Mouse (Mus musculus) Patski (cell line): Measurements from ENCODE around the gene Slc6a11. TPM values are rescaled to one million over a fixed set of nuclear protein-coding genes. Genes with fewer than 3 reads are reported as not detected.

Source experiments
- ATAC-seq: fragments of 100-300 bp; one replicate; pipeline ENCODE4 v1.8.0; 2021
- CTCF ChIA-PET: fragments of 350-600 bp; sonication (Branson Sonifier 250); formaldehyde crosslinking; loops from one replicate; lab custom pipeline; 2022; ENCODE audit warnings: inconsistent platforms; lab: Charles Lee
- POLR2A ChIA-PET: fragments of 350-600 bp; sonication (Branson Sonifier 250); formaldehyde crosslinking; loops from one replicate; lab custom pipeline; 2022; ENCODE audit warnings: antibody characterized with exemption, inconsistent platforms; lab: Charles Lee
- DNase-seq: peaks from one replicate; pipeline ENCODE4 v3.0.0-alpha.2; 2011; ENCODE audit warnings: low read depth, low spot score
- H3K27me3 ChIP-seq: fragments of 371-371 bp; one replicate; pipeline ENCODE4 v1.5.1; 2021
- CTCF ChIP-seq: fragments of 100-300 bp; IDR thresholded peaks from one replicate; pipeline ENCODE4 v1.5.1; 2021
- in situ Hi-C: fragments of 300-500 bp; cut with MboI; formaldehyde crosslinking; loops from 3 replicates; pipeline ENCODE4 v1.11.1; 2018; ENCODE audit warnings: low pct_unique_long_range_greater_than_20kb, mixed read lengths
- polyA plus RNA-seq: library from polyadenylated mRNA; unstranded; gene quantifications from one replicate; pipeline ENCODE4 v1.2.3, GENCODE M21; 2021

Gene Slc6a11
- not detected for polyA plus RNA-seq

DNA sequence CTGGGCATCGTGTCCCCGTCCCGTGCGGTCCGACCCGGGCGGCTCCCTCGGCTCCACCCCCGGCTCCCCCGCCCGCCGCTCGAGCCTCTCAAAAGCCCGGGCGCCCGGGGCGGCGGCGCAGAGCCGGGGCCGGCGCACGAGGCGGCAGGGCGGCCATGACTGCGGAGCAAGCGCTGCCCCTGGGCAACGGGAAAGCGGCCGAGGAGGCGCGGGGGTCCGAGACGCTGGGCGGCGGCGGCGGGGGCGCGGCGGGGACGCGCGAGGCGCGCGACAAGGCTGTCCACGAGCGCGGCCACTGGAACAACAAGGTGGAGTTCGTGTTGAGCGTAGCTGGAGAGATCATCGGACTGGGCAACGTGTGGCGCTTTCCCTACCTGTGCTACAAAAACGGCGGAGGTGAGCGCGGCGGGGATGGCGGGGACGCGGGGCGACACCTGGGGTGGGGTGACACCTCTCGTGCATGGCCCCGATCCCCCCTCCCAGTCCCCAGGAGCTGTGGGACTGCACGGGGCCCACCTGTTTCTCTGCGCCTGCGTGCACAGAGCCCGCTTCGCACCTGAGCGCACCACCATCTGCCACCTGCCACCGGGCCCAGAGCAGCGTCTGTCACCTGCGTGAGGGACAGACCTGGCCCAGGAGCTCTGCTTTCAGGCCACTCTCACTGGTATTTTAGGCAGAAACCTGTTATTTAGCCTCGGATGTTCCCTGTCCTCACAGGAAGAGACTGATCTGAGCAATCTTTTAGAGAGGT is at the start of gene Slc6a11:
Slc6a11 (plus strand) TSS at position 120 of the 751 bp plus-strand sequence.
- POLR2A ChIA-PET = no interaction called here
- H3K27me3 ChIP-seq = peaks cover 19% of the 10 kb centered on the region

DNA sequence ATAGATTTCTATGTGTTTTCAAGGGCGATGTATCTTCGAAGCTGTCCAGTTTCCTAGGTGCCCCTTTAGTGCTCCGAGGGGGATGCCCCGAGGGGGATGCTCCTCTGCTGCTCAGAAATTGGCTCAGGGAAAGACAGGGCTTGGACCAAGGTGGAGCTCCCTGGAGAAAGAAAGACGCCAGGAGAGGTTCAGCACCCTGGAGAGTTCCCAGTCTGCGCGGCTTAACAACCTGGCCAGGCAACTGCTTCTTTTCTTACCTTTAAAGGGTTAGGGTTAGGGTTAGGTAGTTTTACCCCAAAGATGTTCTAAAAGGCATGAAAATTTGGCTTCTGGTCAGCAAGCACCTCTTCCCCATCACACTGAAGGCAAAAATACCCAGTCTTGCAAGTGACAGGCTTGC is 43.9 kb upstream of the Slc6a11 start:
- ATAC-seq (no peak), DNase-seq (no peak)
- ChIA-PET POLR2A (no interaction called here), CTCF (no interaction called here)
- no peak for TF ChIP-seq CTCF
- in situ Hi-C loops = loop anchor here (5.0 kb wide), 1 partner anchor 255 kb away; no protein-coding TSS in a partner anchor
- H3K27me3 ChIP-seq = peaks cover 9% of the 10 kb centered on the region

More for the DNA sequence above, at the start of gene Slc6a11:
- in situ Hi-C loops = no loop called here
- CTCF ChIA-PET = no interaction called here
- DNase-seq (no peak), ATAC-seq (no peak)
- no peak for TF ChIP-seq CTCF

DNA sequence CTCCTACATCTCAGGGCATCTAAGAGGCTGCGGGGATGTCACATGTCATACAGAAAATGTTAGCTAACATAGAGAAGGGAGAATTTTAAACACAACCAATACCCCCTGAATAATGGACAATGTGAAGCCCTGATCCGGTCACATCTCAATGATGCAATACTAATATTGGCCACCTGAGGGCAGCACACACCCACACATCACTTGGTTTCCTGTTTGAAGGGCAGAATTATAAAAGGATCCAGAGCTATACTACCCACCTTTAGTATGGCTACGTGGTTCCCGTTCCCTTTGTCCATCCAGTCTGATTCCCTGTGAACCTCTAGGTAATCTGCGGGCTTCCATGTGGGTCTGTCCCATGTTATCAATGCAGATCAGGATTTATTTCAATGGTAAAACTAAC is 41.4 kb upstream of the Slc6a11 start:
- POLR2A ChIA-PET = no interaction called here
- peaks cover 9% of the 10 kb centered on the region for H3K27me3 ChIP-seq
- ATAC-seq = no peak
- TF ChIP-seq CTCF = peak; percentile 83
- in situ Hi-C loops = loop anchor here (5.0 kb wide), 1 partner anchor 253 kb away; no protein-coding TSS in a partner anchor
- DNase-seq = no peak
- CTCF ChIA-PET = interaction anchor here (1.1 kb wide), 1 partner anchor 19 kb away, joined by 3 read pairs; no protein-coding TSS in a partner anchor

DNA sequence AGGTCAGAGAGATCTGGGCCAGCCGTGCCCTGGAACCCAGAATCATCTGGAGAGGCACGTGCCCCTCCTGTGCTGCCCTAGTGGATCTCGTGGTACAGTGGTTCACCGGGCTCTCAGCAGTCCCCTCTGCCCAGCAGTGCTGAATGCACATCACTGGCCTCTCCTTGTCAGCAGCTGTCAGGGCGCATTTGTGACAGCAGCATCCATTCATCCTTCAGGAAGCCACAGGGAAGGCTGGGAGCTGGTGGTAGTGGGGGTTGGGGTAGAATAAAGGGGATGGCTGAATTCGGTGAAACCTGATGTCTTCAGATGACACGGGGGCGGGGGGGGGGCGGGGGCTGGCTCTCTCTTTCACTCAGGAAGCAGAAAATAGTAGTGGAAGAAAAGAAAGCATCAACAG is 38.8 kb upstream of the Slc6a11 start:
- in situ Hi-C loops = no loop called here

GRCm38 (mm10) chr6:114094251-114094650 is 36.8 kb upstream of the Slc6a11 start:
- CTCF ChIA-PET = no interaction called here
- POLR2A ChIA-PET = no interaction called here
- ATAC-seq (no peak), DNase-seq (no peak)
- peaks cover 30% of the 10 kb centered on the region for H3K27me3 ChIP-seq
- no peak for TF ChIP-seq CTCF
- in situ Hi-C loops = no loop called here

More for the DNA sequence above, 38.8 kb upstream of the Slc6a11 start:
- CTCF ChIA-PET = no interaction called here
- ATAC-seq (no peak), DNase-seq (no peak)
- POLR2A ChIA-PET = no interaction called here
- no peak for TF ChIP-seq CTCF
- peaks cover 20% of the 10 kb centered on the region for H3K27me3 ChIP-seq

DNA sequence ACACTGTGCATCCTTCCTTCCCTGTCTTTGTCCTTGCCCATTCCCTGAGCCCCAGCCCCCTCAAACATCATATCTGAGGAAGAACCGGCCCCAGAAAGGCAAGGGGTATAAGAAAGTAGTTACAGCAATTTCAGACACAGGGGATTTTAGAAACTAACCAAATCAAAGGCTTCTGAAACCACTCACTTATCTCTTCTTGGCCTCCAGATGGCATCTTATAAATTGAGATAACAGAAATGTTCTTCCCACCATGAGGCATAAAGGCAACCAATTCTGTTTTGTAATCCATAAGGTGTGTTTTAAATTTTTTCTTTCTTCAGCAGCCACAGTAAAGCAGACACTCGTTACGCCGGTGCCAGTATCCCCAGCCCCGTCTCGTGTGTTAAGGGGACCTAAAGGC is 34.5 kb upstream of the Slc6a11 start:
- ChIA-PET POLR2A (no interaction called here), CTCF (no interaction called here)
- ATAC-seq = no peak
- peaks cover 35% of the 10 kb centered on the region for H3K27me3 ChIP-seq
- no peak for TF ChIP-seq CTCF
- in situ Hi-C loops = no loop called here
- DNase-seq = no peak

DNA sequence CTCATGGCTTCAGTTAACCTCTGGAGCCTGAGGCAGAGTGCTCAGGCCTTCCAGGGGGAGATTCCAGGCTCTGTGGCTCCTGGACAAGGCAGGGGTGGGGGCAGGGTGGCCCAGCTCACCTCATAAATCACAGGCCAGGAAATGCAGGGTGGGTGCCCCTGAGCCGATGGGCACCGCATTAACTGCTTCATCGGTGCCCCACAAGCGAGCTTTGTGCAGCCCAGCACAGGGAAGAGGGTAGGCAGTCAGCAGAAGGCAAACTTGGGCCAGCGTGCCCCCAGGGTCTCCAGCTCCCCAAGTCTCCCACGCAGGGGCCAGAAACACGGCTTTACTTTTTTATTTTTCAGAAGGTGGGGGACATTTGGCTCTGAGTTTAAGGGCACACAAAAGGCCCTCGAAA is 29.1 kb upstream of the Slc6a11 start:
- POLR2A ChIA-PET = no interaction called here
- DNase-seq = no peak
- in situ Hi-C loops = no loop called here
- peaks cover 41% of the 10 kb centered on the region for H3K27me3 ChIP-seq
- TF ChIP-seq CTCF = no peak
- CTCF ChIA-PET = no interaction called here
- no peak for ATAC-seq

DNA sequence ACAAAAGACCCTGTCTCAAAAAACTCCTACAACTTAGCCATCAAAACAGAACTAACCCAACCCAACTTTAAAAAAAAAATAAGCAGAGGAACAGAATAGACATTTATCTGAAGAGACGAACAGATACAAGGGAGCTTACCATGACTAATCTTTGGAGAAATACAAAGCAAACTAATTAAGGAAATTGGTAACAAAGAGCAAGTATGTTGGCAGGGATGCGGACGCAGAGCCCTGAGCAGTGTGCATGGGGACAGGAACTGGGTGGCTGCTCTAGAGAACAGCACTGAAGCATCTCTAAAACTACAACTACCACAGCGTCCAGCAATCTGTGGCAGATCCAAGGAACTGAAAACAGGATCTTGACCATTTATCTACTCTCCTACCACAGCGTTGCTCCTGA is 11.5 kb upstream of the Slc6a11 start:
- ChIA-PET POLR2A (no interaction called here), CTCF (no interaction called here)
- DNase-seq = no peak
- no peak for ATAC-seq
- H3K27me3 ChIP-seq = peaks cover 21% of the 10 kb centered on the region
- in situ Hi-C loops = no loop called here
- TF ChIP-seq CTCF = no peak

GRCm38 (mm10) chr6:114125530-114125929 is 5.5 kb upstream of the Slc6a11 start:
- POLR2A ChIA-PET = no interaction called here

GRCm38 (mm10) chr6:114132472-114132871 is 1.4 kb downstream of the Slc6a11 start:
- TF ChIP-seq CTCF = no peak
- ATAC-seq (no peak), DNase-seq (no peak)
- CTCF ChIA-PET = no interaction called here
- H3K27me3 ChIP-seq = peaks cover 21% of the 10 kb centered on the region
- in situ Hi-C loops = no loop called here
- POLR2A ChIA-PET = no interaction called here

More at GRCm38 (mm10) chr6:114125530-114125929, 5.5 kb upstream of the Slc6a11 start:
- no peak for DNase-seq
- in situ Hi-C loops = no loop called here
- no peak for ATAC-seq
- no peak for TF ChIP-seq CTCF
- CTCF ChIA-PET = no interaction called here
- peaks cover 8% of the 10 kb centered on the region for H3K27me3 ChIP-seq

DNA sequence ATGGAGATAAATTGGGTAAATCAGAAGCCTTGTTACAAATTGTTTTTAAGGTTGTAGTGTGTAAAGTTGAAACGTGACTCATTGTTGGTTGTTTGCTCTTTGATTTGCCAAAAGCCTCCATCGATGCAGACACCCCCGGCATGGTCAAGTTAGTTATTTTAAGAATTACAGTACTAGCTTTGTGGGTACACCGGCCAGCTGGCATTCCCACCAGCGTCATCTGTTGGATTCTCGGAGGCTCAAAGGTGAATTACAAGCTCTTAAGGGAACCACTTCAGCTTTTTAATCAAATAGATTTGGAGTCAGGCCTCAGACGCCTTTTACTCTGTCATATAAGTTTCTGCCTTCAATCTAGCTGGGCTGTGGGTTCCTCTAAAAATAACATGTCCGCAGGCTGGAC is 1.9 kb downstream of the Slc6a11 start:
- CTCF ChIA-PET = no interaction called here
- ATAC-seq (no peak), DNase-seq (no peak)
- in situ Hi-C loops = no loop called here
- POLR2A ChIA-PET = no interaction called here
- no peak for TF ChIP-seq CTCF
- H3K27me3 ChIP-seq = peaks cover 24% of the 10 kb centered on the region

- no peak for DNase-seq
- ChIA-PET CTCF (no interaction called here), POLR2A (no interaction called here)
- TF ChIP-seq CTCF = no peak
- in situ Hi-C loops = no loop called here
- no peak for ATAC-seq
- H3K27me3 ChIP-seq = peaks cover 16% of the 10 kb centered on the region
Measured at GRCm38 (mm10) chr6:114138970-114139369, 7.9 kb downstream of the Slc6a11 start.
